Mouse (Mus musculus): ENCODE measurements around the gene Prss12.
A peak's percentile ranks its signal among the peaks of the same experiment; 100 is the strongest.

The Prss12 gene

DNA sequence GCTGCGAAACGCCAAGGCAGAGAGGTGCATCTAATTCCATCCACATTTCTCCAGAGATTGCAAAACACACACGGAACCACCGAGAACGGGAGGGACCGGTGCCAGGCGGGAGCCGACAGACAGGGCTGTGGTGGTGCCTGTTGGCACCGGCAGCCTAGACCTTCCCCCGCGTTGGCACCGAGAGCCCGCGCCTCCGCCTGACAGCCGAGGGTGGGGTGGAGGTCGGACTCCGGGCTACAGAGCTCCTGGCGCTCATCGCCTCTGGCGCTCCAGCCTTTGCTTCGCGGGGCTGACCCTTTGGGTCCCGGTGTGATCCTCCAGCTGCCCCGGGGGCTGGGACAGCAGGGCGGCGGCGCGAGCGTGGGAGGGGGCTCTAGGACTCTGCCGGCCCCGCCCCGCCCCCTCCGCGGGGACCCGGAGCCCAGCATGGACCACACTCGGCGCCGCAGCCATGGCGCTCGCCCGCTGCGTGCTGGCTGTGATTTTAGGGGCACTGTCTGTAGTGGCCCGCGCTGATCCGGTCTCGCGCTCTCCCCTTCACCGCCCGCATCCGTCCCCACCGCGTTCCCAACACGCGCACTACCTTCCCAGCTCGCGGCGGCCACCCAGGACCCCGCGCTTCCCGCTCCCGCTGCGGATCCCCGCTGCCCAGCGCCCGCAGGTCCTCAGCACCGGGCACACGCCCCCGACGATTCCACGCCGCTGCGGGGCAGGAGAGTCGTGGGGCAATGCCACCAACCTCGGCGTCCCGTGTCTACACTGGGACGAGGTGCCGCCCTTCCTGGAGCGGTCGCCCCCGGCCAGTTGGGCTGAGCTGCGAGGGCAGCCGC is at the start of gene Prss12:
Gene Prss12, plus strand, starts transcription at position 206 of the 830 bp plus-strand sequence.
- DNase-seq (ENCODE audit: low spot score in 2 of 2): peak; percentile 14 to 32

DNA sequence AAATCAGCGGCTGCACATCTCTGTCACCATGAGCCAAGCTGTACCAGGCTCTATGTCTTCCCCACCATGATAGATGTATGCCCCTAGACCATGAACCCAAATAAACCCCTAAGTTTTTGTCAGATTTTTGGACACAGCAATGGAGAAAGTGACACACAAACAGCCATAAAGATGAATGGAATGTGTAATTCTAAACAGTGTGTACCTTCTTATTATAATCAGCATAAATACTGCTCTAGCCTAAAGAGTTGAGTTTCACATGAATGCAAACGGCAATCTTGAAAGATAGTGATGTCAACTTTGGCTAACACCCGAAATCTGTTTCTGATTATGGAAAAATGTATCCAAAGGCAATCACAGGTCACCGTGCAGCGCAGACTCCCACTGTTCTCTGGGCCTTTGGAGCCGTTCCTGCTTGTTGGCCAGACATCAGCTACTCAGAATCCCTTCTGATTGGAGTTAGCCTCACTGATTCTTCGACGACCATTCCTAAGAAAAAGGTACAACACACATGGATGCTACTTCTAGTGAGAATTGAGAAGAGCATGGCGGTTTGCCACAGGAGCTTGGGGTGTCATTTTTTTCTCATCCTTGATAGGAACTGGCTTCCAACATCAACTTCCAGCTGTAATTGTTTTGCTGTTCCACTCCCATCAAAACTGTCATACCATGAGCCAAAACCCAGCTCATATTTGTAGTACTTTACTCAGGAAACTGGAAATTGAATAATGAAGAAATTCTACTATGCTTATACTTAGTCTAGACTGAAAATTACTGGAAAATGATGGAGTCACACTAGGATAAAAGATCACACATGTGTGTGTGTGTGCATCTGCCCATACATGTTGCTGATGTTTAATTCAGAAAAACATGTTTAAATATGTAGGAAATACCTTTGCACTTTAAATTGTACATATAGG is 48.9 kb upstream of the Prss12 start:
- DNase-seq (ENCODE audit: low spot score in 2 of 2): no peak

DNA sequence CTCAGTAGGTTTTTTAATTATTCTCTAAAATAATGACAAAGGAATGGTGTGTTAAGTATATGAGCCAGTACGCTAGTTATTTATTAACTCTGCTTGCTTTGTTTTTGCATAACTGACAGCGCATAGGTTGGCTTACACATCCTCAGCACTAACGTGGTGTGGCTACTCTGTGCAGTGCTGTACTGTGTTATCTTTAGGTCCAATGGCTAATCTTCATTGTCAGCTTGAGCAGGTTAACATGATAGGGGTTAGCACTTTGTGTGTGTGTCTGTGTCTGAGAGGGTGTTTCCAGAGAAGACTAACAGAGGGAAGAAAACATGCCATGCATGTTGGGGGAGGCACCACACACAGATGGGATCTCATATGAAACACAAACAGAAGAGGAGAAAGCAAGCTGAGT is 41.8 kb upstream of the Prss12 start:
- no peak for DNase-seq (ENCODE audit: low spot score in 2 of 2)

DNA sequence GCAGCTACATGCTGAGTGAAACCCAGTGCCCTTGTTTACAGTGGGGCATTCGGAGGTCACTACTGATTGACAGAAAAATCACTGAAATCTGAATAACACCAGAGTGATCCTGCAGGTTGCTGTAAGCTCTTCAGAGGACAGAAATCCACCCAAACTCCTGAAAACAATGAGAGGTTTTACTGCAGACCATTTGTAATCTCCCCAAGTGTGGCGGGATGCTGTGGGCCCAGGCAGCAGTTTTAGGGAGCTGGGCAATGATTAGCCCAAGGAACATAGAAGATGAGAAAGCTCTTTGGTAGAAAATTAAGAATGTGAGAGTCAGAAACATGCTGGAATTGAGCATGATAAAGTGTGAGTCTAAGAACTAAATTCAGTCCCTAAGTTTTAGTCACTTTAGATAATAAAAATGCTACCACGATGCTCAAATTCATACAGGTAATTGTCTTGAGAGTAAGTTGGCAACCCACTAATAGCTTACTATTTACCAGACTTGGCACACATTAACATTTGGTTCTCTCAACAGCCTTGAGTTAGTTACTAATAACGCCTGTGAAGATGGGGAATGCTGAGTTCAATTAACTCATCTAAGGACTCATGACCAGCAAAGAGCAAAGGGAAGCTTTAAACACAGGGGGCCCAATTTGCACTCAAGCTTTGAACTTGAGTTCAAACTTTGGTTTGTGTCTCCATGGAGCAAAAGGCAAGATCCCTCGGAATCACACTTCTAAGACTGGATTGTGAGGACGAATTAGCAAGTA is 34.7 kb upstream of the Prss12 start:
- no peak for DNase-seq (ENCODE audit: low spot score in 2 of 2)

DNA sequence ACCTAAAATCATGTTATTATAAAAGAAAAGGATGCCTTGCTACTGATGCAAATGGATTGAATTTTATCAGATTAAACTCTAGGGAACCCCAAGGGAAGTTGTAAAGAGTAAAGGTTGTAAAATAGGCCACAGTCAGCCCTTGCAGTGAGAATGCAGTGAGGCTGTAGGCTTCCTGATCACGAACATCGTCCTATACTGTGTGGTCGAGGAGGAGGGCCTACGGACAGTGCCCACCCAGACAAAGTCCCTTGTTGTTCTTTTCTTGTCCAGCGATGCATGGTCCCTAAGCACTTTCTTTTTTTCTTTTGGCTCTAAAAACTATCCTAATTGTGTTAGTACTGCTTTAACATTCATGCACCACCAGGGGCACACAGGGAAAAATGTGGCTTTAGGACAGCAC is 33.5 kb upstream of the Prss12 start:
- DNase-seq (ENCODE audit: low spot score in 2 of 2): no peak

DNA sequence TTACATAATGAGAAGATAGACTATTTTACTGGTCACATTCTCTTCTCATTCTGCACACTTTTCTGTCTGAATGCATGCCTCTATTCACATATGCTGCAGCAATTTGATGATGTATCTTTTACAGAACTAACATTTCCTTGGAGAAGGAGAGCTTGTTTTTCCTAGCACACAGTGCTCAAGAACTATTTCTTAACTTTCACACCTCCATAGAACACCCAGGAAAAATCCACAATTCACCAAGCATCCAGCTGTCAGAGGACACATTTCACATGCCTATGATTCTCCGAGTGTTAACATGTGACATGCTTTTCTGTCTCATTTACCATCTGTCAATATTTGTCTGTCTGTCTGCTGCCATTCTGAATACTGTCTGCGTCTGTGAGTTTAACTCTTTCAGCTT is 21.1 kb upstream of the Prss12 start:
- DNase-seq (ENCODE audit: low spot score in 2 of 2): no peak

DNA sequence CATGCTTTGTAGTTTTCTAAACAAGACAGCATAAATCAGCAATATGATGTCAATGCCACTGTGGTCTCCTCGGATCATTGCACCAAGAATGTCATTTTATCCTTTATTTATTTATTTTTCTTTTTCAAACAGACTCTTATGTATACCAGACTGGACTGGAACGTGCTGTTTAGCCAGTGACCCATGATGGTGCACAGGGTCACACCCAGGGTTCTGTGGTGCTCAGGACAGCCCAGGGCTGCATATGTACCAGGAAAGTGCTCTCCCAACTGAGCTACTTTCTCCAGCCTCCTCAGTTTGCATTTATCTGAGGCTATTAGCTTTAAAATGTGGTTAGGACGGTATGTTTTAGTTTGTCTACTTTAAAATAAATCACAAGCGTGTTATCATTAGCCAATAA is 18.7 kb upstream of the Prss12 start:
- no peak for DNase-seq (ENCODE audit: low spot score in 2 of 2)

DNA sequence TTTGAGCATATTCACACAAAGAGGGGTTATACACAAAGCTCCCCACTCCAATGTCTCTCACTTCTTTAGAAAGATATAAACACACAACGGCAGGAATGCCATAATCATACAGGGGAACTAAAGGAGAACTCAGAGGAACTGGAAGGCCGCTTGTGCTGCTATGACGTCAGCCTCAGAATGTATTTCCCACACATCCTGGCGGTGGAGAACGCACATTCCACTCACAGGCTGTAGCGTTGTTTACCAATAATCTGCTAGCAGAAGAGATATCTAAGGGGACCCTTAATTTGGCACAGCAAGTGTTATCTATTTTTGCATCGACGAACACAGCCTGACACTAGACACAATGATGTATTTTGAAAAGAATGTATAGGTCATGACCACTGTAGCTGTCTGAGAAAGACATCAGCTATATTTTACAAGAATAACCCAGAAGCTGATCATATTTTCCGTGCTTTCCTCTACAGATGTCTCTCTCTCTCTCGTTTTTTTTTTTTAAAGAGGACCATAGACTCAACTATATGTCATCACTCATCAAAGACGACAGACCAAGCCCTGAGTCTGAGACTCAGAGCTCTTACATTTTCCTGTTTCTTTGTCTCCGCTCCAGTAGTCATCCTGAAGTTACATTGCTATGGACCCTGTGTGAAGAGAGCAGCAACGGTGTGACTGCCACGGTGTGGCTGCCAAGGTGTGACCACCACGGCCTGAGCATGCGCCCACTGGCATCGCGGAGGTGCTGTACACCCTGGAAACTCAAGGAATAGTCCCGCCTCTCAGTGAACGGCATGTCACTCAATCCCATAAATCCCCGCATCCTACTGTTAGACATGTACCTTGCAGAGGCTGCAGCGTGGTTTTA is 16.9 kb upstream of the Prss12 start:
- no peak for DNase-seq (ENCODE audit: low spot score in 2 of 2)

DNA sequence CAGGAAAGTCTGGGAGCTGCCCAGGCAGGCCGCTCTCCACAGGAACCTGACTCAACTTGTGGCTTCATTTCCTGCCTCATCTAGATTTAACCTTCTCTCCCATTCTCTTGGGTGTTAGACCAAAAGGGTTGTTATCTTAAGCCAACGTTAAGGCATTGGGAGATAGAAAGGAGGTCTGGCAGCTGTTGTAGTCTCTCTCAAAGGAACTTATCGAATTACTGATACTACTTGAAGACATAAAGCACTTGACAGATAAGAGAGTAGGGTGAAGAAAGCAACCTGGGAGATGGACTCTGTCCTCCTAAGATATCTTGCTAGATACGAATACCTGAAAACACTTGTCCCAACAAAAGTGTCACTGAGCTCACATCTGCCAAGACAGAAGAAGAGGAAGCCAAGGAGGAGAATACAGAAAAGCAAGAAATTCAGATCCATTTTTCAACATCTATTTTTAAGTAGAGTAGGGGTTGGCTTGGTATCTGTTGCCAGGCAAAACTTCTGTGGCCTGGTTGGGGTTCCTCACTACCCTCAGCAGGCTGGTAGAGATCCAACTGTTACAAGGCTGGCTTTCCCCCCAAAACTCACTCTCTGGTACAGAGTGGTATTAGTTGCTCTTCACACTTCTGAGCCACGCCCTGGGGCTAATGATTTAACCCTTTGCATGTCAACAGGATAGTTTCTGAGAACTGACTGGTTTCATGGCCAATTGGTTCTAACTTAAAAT is 14.6 kb upstream of the Prss12 start:
- no peak for DNase-seq (ENCODE audit: low spot score in 2 of 2)

DNA sequence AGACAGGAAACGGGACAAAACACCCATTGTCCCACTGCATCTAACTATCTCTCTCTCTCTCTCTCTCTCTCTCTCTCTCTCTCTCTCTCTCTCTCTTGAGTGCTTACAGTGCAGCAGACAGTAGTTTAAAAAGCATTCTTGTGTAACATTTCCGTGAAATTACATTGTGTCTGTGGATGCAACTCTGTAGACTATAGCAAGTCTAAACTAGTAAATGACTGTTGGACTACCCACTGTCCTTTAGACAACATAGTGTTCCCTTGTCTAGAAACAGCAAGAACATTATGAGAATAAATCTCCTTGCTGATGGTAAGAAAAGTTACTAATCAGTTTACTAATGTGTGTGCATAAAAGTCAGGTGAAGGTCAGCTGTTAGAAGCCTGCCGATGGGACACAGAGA is 13.4 kb upstream of the Prss12 start:
- DNase-seq (ENCODE audit: low spot score in 2 of 2): no peak

DNA sequence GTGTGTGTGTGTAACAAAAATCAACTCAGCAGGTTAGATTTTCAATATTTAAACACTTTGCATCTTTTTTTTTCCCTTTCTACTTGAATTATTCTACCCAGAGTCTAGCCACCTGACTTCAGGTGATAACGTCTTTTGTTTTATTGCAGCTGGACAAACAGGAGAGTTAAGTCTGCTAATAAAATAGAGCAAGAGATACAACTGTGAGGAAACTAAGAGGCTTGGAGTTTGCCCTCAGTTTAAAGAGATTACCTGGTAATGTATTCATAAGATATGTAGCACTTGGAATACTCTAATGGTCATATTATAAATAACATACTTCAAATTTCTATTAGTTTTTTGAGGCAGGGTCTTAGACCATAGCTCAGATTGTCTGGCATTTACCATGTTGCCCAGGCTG is 9.1 kb upstream of the Prss12 start:
- no peak for DNase-seq (ENCODE audit: low spot score in 2 of 2)

DNA sequence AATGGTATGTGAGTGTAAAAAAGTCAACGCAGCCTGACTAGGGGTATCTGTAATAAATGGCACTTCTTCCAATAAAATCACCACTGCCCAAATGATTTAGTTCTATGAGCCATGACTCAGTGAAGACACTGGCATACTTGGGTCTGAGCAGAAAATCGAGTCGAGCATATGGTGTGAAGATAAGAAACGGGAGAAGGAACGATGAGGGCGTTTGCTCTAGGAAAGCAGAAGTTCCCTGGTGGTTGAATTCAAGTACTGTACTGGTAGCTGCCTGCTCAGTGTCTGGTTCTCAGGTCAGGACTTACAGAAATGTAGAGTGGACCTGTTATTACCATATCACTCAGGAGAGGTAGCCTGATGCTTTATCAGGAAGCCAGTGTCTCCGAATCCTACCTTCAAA is 6.2 kb upstream of the Prss12 start:
- DNase-seq (ENCODE audit: low spot score in 2 of 2): no peak

DNA sequence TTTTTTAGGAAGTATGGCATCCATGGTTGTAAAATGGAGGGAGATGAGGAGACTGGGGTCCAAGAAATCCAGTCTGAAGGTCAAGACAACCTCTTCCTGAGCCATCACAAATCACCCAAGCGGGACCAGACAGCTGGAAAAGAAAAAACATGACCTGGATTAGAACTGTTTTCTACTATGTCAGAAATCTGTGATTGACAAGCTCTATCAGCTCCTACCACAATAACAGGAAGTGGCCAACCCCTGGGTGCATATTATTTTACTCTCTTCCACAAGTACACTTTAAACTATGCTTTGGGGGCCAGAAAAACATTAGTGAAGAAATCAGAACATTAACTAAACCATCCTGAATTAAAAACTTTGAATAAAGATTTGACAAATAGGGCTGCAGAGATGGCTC is 2.2 kb upstream of the Prss12 start:
- DNase-seq (ENCODE audit: low spot score in 2 of 2): no peak

DNA sequence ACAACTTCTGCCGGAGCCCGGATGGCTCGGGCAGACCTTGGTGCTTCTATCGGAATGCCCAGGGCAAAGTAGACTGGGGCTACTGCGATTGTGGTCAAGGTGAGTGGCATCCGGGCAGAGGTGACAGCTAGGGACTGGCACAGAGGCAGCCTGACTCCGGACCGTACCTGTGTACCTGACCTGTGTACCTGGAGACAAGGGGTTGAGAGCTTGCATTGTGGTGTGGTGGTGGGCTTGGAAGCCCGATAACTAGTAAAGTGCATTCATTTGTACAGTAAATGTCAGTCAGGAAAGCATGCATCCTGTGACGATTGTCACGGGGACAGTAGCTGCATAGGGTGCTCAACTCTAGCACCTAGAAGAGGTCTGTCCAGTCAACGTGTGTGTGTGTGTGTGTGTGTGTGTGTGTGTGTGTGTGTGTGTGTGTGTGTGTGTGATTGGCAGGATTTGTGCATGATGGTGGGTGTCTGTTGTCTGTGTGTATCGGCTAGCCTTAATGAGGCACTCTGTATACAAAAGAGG is 886 bp downstream of the Prss12 start:
- no peak for DNase-seq (ENCODE audit: low spot score in 2 of 2)

DNA sequence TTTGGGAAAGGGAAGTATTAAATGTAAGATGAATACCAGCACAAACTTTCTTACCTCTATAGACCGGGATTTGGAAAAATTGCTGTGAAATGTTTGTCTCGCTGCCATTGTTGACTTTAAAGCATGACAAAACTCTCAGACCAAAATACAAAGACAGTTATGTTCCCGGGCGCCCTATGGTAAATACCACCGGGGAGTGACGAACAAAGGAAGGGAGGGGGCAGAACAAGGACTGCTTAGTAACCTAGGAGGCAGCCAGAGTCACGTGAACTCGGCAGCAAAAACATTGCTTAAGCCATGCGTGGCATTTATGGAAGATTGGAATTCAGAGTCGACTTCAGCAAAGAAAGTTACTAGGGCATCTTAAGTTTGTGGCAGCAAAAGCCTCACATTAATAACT is 1.4 kb downstream of the Prss12 start:
- no peak for DNase-seq (ENCODE audit: low spot score in 2 of 2)

DNA sequence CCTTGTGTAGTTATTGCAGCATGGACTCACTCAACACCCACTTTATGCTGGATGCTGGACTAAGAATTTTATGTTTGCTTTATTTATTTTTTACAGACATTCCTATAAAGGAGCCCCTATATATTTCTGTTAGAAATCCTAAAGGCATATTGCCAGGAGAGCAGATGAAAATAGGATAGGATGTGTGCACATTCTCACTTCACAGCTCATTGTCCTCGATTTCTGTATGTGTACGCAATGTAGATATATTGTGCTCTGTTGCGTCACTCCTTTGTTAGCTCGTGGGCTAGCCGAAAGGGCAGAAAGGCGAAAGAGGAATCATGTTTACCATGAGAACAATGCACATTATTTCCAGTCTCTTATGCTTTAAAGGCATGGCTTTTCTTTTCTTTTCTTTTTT is 3.4 kb downstream of the Prss12 start:
- DNase-seq (ENCODE audit: low spot score in 2 of 2): no peak

DNA sequence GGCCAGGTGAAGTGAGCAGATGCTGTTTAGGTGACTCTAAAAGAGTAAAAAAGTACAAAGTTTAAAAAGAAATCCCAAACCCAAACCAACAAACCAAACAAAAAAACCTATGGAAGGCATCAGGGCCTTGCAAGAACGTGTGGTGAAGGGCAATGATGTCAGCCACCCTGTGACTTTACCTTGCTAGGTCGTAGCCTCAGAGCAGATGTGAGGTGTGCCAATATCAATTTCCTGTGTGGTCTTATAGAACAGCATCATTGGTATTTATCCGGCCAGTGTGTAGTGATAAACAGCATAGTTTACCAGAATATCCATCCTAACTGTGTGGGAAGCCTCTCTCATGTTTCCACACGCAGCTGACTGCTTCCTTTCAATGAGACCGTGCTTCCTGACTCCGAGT is 6.2 kb downstream of the Prss12 start:
- DNase-seq (ENCODE audit: low spot score in 2 of 2): no peak

DNA sequence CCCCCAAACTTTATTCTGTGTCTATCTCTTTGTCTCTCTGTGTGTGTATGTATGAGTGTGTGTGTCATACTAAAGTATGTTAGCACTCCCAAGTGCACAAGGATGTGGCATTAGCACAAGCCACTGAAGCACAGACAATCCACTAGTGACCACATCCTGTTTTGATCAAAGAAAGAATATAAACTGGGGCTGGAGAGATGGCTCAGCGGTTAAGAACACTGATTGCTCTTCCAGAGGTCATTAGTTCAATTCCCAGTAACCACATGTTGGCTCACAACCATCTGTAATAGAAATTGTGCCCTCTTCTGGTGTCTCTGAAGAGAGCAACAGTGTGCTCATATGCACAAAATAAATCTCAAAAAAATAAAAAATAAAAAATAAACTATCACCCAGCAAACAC is 12.8 kb downstream of the Prss12 start:
- DNase-seq (ENCODE audit: low spot score in 2 of 2): no peak

DNA sequence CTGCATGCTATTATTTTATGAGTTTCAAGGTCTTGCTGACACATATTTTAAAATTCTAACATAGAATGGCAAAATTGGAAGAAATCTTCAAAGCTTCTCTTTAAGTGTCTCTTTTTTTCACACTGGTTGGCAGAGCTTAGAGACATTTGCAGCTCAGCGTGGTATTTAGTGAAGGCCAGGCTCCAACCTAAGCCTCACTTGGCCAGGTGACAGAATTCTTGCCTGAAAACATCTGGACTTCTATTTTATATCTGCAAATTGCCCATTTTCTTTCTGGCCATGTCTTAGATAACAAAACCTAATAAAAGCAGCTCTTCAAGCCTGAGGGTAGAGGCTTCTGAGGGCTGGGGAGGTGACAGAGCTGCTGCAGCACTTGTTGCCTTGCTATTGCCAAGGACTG is 13.7 kb downstream of the Prss12 start:
- DNase-seq (ENCODE audit: low spot score in 2 of 2): no peak

DNA sequence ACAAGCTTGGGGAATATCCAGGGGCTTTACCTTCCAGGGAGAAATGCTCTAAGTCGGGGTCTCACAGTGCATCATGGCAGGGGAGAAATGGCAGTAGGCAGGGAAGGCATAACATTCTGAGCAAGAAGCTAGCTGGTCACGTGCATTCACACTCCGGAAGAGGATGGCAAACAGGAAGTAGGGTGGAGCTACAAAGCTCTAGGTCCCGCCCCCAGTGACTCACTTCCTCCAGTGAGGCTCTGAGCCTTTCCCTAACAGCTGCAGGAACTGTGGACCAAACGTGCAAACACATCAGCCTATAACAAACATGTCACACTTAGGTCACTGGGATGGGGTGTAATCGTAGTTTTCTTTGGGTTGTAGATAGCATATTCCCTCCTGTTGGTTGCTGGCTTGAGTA is 15.6 kb downstream of the Prss12 start:
- no peak for DNase-seq (ENCODE audit: low spot score in 2 of 2)

All from frontal cortex, postnatal 25 days (tissue).